Mouse (Mus musculus) liver, embryonic 13.5 days (tissue): ENCODE measurements around the gene Vamp5. TPM values are rescaled to one million over a fixed set of nuclear protein-coding genes. Genes with fewer than 3 reads are reported as not detected.
A peak's percentile ranks its signal among the peaks of the same experiment; 100 is the strongest.

Source experiments
- ATAC-seq: fragments of 200-750 bp; cut with Nextera tagmentation; 2 replicates; pipeline ENCODE4 v1.8.0; 2017; ENCODE audit warnings: low read depth, mild to moderate bottlenecking, moderate number of reproducible peaks, moderate library complexity
- DNase-seq: peaks from one replicate; pipeline ENCODE4 v3.0.0; 2022
- H3K27ac ChIP-seq: fragments of 300-500 bp; sonication (generic); 2 replicates; pipeline ENCODE4 v1.5.1; 2015; ENCODE audit warnings: moderate library complexity, mild to moderate bottlenecking, inconsistent platforms
- H3K27me3 ChIP-seq: fragments of 300-500 bp; sonication (generic); 2 replicates; pipeline ENCODE4 v1.6.1; 2015; ENCODE audit warnings: mild to moderate bottlenecking, inconsistent platforms
- H3K36me3 ChIP-seq: fragments of 300-500 bp; sonication (generic); 2 replicates; pipeline ENCODE4 v1.6.1; 2015; ENCODE audit warnings: mild to moderate bottlenecking, inconsistent platforms
- H3K4me1 ChIP-seq: fragments of 300-500 bp; sonication (generic); replicated peaks from 2 replicates; pipeline ENCODE4 v1.6.1; 2015; ENCODE audit warnings: inconsistent platforms
- H3K4me2 ChIP-seq: fragments of 300-500 bp; sonication (generic); 2 replicates; pipeline ENCODE4 v1.6.1; 2015; ENCODE audit warnings: inconsistent platforms, mild to moderate bottlenecking, moderate library complexity
- H3K4me3 ChIP-seq: fragments of 300-500 bp; sonication (generic); replicated peaks from 2 replicates; pipeline ENCODE4 v1.5.1; 2015; ENCODE audit warnings: mild to moderate bottlenecking, inconsistent platforms
- H3K9ac ChIP-seq: fragments of 300-500 bp; sonication (generic); 2 replicates; pipeline ENCODE4 v1.6.1; 2015; ENCODE audit warnings: mild to moderate bottlenecking, inconsistent platforms
- H3K9me3 ChIP-seq: fragments of 300-500 bp; sonication (generic); replicated peaks from 2 replicates; pipeline ENCODE4 v1.6.1; 2016; ENCODE audit warnings: inconsistent platforms
- WGBS: fragments of 180-500 bp; shearing (Covaris S2); methylation state at CpG from one replicate; pipeline ENCODE4 v1.1.7; 2015; ENCODE audit not compliant: insufficient replicate concordance; 5-methylcytosine and 5-hydroxymethylcytosine counted together
- polyA plus RNA-seq: library from polyadenylated mRNA; unstranded; fragments of >200 nt; fragmentation: Nextera tagmentation; extraction: Ambion mirVana; gene quantifications from 2 replicates; pipeline ENCODE4 v1.2.1, GENCODE M21; 2015

Vamp5 gene
- polyA plus RNA-seq, 1 experiment from 2014 or later: 99.7 TPM

DNA sequence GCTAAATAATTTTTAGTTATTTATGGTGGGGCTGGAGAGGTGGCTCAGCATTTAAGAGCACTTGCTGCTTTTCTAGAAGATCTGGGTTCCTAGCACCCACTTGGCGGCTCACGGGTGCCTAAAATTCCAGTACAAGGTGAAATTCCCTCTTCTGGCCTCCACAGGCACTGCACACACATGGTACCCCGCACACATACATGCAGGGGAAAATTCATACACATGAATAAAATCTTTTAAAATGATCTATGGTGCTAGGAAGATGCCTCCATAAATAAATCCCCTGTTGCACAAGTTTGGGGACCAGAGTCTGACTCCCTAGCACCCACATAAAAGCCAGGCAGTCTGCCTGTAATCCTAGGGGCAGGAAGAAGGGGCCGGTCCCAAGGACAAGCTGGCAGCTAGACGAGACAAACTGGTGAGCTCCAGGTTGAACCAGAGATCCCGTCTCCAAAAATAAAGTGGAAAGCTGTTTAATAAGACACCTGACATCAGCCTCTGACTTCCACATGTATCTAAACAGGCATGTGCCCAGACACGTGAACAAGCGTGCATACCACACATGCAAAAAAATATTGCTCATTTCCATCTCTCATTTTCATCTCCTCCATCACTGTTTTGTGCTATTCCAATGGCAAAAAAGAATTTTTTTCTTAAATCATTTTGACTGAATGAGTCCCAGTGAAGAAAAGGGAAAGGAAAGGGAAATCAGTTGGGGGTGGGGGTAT, 1.6 kb downstream of the Vamp5 start:
- 52% methylated on average over 8 of the region's 8 CpGs for WGBS
- Histone ChIP-seq H3K4me3 (peak overlapping the region; percentile 82), H3K27me3 (no peaks in the 10 kb centered on the region), H3K9ac (peak overlapping the region; percentile 90), H3K36me3 (no peaks in the 10 kb centered on the region; the same call in 1 of the 2 replicates), H3K9me3 (no peaks in the 10 kb centered on the region), H3K4me1 (peaks cover 92% of the 10 kb centered on the region), H3K4me2 (peak overlapping the region; percentile 84), H3K27ac (peak overlapping the region; percentile 94)
- DNase-seq (no peak), ATAC-seq (no peak)

DNA sequence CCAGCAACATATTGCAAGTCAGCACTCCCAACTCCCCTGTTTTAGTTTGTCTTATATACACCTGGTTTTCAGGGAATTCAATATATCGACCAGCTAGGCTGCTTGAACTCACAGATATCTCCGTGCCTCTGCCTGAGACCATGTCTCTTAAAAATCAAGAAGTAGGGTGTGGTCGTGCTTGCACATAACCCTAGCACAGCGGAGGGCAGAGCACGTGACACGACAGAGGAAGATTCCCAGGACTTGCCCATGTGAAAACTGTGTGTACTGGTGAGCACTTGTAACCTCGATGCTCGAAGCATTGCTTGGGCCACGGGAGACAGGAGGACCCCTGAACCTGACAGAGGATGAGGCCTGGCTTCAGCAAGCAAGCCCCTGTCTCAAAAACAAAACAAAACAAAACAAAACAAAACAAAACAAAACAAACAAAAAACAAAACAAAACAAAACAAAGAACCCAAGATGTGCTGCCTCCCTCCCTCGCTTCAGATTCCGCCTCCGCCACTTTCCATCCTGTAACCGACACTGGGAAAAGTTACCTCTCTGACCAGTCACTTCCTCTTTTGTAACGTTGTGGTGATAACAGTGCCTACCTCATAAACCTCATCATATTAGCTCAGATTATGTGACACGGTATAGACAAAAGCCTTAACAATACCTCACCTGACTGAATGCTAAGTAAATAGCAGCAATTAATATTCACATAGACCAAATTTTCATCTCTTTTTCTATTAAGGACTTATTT, 5.3 kb downstream of the Vamp5 start:
- no peaks in the 10 kb centered on the region for H3K9me3 ChIP-seq
- H3K4me1 ChIP-seq: peaks cover 96% of the 10 kb centered on the region
- ATAC-seq (peak; percentile 82), DNase-seq (peak; percentile 50)
- H3K36me3 ChIP-seq: peaks cover 8% of the 10 kb centered on the region; the same call in 1 of the 2 replicates
- H3K4me3 ChIP-seq: 0 out of 2 replicates have a peak overlapping the region, but pooled peaks have one; percentile 7
- peak overlapping the region; percentile 31 for H3K9ac ChIP-seq
- 22% methylated on average over 15 of the region's 15 CpGs for WGBS
- peak overlapping the region; percentile 61 for H3K27ac ChIP-seq
- H3K27me3 ChIP-seq: no peaks in the 10 kb centered on the region
- peak overlapping the region; percentile 51 for H3K4me2 ChIP-seq

DNA sequence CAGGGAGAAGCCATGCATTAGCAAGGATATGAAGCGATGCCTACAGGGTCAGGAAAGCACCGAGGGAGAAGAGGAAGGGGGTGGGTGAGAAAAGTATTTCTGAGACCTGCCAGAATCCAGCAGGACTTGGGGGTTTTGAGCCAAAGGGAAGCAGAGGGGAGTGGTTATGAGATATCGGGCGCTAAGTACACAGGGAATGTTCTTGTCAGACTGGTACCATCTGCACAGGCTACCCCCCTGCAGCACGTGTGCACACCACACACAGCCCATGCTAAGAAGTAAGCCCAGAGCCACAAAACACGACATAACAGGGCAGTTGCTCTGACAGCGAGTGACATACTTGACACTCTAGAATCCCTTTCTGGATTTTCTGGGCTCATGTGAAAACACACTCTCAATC, 6.1 kb downstream of the Vamp5 start:
- Histone ChIP-seq H3K4me3 (no peak overlapping the region), H3K9me3 (no peaks in the 10 kb centered on the region), H3K4me1 (peaks cover 96% of the 10 kb centered on the region), H3K36me3 (peaks cover 14% of the 10 kb centered on the region), H3K9ac (peak overlapping the region; percentile 31; the same call in 1 of the 2 replicates), H3K27ac (peak overlapping the region; percentile 64), H3K4me2 (peak overlapping the region; percentile 51), H3K27me3 (no peaks in the 10 kb centered on the region)
- peak; percentile 39; the same call in 1 of the 2 replicates for ATAC-seq
- 44% methylated on average over 7 of the region's 7 CpGs for WGBS
- DNase-seq: no peak

DNA sequence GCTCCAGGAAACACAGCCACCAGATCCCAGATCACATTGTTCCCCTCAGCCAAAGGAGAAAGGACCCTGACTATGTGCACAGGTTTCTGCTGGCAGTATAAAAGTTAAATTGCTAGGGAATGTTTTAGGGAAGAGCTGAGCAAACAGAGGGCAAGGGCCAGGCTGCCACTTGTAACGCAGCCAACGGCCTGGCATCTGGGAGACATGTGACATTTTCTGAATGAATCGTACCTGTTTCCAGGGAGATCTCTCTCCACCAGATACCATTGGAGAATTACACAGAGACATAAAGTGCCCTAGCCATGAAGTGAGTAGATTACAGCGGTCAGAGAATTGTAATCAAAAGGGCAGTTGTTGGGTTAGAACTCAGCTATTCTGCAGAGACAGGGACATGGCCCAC, 7.1 kb downstream of the Vamp5 start:
- DNase-seq (no peak), ATAC-seq (no peak)
- Histone ChIP-seq H3K9me3 (no peaks in the 10 kb centered on the region), H3K4me2 (no peak overlapping the region), H3K27me3 (no peaks in the 10 kb centered on the region), H3K4me1 (peaks cover 86% of the 10 kb centered on the region), H3K9ac (no peak overlapping the region), H3K4me3 (no peak overlapping the region), H3K36me3 (peaks cover 23% of the 10 kb centered on the region), H3K27ac (no peak overlapping the region)
- WGBS: 81% methylated on average over 4 of the region's 4 CpGs

DNA sequence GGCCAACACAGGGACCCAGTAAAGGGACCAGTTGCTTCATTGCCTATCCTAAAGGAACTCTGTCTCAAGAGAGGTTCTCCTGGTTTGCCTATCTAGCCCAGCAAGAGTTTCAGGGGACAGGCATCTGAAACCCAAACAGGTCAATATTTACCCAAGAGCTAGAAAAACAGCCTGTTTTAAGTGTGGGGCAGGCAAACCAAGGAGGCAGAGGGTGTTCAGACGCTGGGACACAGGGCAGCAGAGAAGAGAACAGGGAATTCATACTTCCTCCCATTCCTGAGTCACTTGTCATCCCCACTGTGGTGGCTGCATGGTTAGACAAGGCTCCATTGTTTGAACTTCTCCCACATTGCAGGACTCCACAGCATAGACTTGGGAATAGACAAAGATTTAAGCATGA, 8.7 kb downstream of the Vamp5 start:
- DNase-seq: no peak
- H3K4me1 ChIP-seq: peaks cover 71% of the 10 kb centered on the region
- ATAC-seq: no peak
- no peak overlapping the region; the same call in 1 of the 2 replicates for H3K9ac ChIP-seq
- H3K4me2 ChIP-seq: no peak overlapping the region
- peak overlapping the region; percentile 50; the same call in 1 of the 2 replicates for H3K27ac ChIP-seq
- WGBS: 50% methylated on average over 1 of the region's 1 CpGs
- no peaks in the 10 kb centered on the region for H3K27me3 ChIP-seq
- no peaks in the 10 kb centered on the region for H3K9me3 ChIP-seq
- peaks cover 25% of the 10 kb centered on the region for H3K36me3 ChIP-seq
- H3K4me3 ChIP-seq: no peak overlapping the region

DNA sequence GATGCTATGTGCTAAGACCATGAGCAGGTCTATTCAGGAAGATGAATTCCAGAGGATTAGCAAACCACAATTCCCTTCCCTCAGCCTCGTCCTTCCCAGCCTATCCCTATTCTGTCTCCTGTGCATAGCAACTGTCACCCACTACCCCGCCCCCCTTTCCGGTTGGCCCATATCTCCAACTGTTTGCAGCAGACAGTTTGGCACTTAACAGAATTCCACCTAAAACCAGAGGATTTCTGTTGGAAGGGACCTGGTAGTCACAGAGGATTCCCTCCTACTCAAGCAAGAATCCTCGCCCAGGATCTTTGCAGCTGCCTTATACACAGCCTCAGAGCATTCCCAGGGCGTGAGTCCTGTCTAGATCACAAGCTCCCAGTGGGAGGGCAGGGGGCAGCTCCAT, 9.1 kb downstream of the Vamp5 start:
- Histone ChIP-seq H3K36me3 (peaks cover 25% of the 10 kb centered on the region), H3K4me3 (no peak overlapping the region), H3K9me3 (no peaks in the 10 kb centered on the region), H3K27ac (peak overlapping the region; percentile 50), H3K27me3 (no peaks in the 10 kb centered on the region), H3K4me1 (peaks cover 66% of the 10 kb centered on the region), H3K9ac (no peak overlapping the region; the same call in 1 of the 2 replicates), H3K4me2 (no peak overlapping the region)
- no peak for ATAC-seq
- no peak for DNase-seq
- 63% methylated on average over 5 of the region's 5 CpGs for WGBS

DNA sequence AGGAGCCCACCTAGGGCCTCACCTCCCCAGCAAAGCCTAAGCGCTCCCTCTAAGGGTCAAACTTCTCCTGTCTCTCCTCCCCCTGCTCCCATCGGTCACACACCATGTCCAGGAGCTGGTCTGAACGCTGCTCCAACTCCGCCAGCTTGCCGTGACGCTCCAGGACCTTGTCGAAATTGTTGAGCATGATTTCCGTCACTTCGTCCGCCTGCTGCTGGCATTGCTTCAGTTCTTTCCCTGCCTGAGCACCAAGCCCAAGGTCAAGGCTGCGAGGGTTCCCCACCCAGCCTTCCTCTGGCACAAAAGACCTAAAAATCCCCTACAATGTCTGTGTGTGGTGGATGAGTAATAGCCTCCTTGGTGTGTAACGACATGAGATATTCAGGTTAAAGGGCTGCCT, 10.2 kb downstream of the Vamp5 start:
- peaks cover 56% of the 10 kb centered on the region for H3K4me1 ChIP-seq
- peaks cover 25% of the 10 kb centered on the region for H3K36me3 ChIP-seq
- no peaks in the 10 kb centered on the region for H3K27me3 ChIP-seq
- peak overlapping the region; percentile 50; the same call in 1 of the 2 replicates for H3K27ac ChIP-seq
- no peak overlapping the region for H3K4me2 ChIP-seq
- H3K4me3 ChIP-seq: no peak overlapping the region
- 78% methylated on average over 12 of the region's 12 CpGs for WGBS
- DNase-seq: no peak
- ATAC-seq: no peak
- H3K9me3 ChIP-seq: no peaks in the 10 kb centered on the region
- H3K9ac ChIP-seq: no peak overlapping the region

DNA sequence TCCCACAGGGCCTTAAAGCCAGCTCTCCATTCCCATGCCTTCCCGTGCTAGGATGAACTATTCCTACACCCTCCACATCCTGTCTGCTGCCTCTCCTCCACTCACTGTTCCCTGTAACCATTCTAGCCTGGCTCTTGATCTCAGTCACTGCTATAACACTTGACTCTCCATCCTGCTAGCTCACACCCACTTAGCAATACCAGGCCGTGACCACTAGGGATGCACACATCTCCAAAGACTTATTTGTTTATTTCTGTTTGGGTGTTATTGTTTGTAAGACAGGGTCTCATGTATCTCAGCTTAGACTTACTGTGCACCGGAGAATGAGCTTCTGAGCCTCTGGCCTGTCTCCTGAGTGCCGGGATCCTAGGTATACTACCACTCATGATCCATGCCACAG, 10.7 kb downstream of the Vamp5 start:
- Histone ChIP-seq H3K4me3 (no peak overlapping the region), H3K36me3 (peaks cover 25% of the 10 kb centered on the region), H3K9me3 (no peaks in the 10 kb centered on the region), H3K27me3 (no peaks in the 10 kb centered on the region), H3K4me1 (peaks cover 50% of the 10 kb centered on the region), H3K9ac (no peak overlapping the region), H3K27ac (peak overlapping the region; percentile 40; the same call in 1 of the 2 replicates), H3K4me2 (no peak overlapping the region)
- ATAC-seq: no peak
- WGBS: 75% methylated on average over 4 of the region's 4 CpGs
- no peak for DNase-seq

DNA sequence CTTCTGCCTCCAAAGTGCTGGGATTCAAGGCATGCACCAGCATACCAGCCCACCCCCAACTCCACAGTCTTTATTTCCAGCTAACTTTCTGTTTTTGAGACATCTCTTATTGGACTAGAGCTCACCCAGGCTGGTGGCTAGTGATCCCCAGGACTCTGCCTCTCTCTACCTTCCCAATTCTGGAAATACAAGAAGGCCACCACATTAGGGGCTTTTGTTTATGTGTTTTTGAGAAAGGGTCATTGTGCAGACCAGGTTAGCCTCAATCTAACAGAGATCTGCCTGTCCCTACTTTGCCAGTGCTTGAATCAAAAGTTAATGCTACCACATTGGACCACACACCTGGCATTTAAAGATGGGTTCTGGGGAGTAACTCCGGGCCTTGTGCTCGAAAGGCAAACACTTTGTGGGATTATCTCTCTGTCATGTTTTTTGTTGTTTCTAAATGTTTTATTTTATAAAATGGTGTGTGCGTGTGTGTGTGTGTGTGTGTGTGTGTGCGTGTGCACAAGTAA, 12.8 kb downstream of the Vamp5 start:
- H3K36me3 ChIP-seq: peaks cover 25% of the 10 kb centered on the region
- no peaks in the 10 kb centered on the region for H3K27me3 ChIP-seq
- H3K4me1 ChIP-seq: peaks cover 42% of the 10 kb centered on the region
- 74% methylated on average over 4 of the region's 4 CpGs for WGBS
- no peaks in the 10 kb centered on the region for H3K9me3 ChIP-seq
- DNase-seq (no peak), ATAC-seq (no peak)
- no peak overlapping the region for H3K4me2 ChIP-seq
- H3K27ac ChIP-seq: no peak overlapping the region
- no peak overlapping the region for H3K9ac ChIP-seq
- H3K4me3 ChIP-seq: no peak overlapping the region

DNA sequence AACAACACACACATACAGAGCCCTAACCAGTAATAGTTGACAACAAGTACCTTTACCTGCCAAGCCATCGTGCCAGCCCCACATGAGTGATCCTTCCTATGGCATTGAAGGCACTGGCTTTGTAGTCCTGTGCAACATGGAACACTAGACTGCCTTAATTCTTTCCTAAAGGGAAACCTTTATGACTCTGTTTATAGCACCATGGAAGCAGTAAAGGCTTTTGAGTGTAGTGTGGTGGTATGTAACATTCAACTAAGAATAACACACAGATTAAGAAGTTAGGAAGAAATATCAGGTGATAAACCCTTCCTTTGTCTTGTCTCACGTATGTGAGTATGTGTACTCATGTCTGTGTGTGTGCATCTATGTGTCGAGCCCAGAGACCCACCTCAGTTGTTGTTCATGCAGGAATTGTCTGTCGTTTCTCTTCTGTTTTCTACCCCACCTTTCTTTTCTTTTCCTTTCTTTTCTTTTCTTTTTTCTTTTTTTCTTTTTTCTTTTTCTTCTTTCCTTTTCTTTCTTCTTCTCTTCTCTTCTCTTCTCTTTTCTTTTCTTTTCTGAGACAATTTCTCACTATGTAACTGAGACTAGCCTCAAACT, 13.3 kb downstream of the Vamp5 start, which contains the start of gene Rnf181:
Gene Rnf181, minus strand, starts transcription at position 113 of the 600 bp plus-strand sequence.
- no peak within 1 kb of the TSS for H3K4me3 ChIP-seq
- 69% methylated on average over 4 of the region's 4 CpGs for WGBS
- H3K4me1 ChIP-seq: peaks cover 37% of the 10 kb centered on the region
- no peak for DNase-seq
- peaks cover 25% of the 10 kb centered on the region for H3K36me3 ChIP-seq
- no peak within 1 kb of the TSS for H3K4me2 ChIP-seq
- H3K9ac ChIP-seq: no peak within 1 kb of the TSS
- no peaks in the 10 kb centered on the region for H3K27me3 ChIP-seq
- no peaks in the 10 kb centered on the region for H3K9me3 ChIP-seq
- H3K27ac ChIP-seq: no peak within 1 kb of the TSS
- ATAC-seq: no peak

DNA sequence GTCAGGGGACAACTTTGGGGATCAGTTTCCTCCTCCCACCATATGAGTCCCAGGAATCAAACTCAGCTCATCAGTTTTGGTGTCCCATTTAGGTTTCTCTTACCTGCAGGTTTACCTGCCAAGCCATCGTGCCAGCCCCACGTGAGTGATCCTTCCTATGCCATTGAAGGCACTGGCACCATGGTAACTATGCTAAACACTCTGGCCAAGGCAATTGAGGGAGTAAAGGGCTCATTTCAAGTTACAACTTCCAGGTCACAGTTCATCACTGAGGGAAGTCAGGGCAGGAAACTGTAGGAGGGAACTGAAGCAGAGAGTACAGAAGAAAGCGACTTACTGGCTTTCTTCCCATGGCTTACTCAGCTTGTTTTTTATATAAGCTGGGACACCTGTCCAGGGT, 14.0 kb downstream of the Vamp5 start:
- WGBS: 69% methylated on average over 3 of the region's 3 CpGs
- ATAC-seq: no peak
- no peak for DNase-seq
- Histone ChIP-seq H3K4me1 (peaks cover 37% of the 10 kb centered on the region), H3K4me3 (no peak overlapping the region), H3K9ac (no peak overlapping the region), H3K27ac (no peak overlapping the region), H3K27me3 (no peaks in the 10 kb centered on the region), H3K9me3 (no peaks in the 10 kb centered on the region), H3K4me2 (no peak overlapping the region), H3K36me3 (peaks cover 25% of the 10 kb centered on the region)
